Mouse (Mus musculus) forebrain, embryonic 10.5 days (tissue): Measurements from ENCODE around the gene Itgb8. TPM values are rescaled to one million over a fixed set of nuclear protein-coding genes. Genes with fewer than 3 reads are reported as not detected.

ENCODE experiments used
- DNase-seq: peaks from one replicate; pipeline ENCODE4 v3.0.0-alpha.2; 2017; ENCODE audit warnings: low spot score; ENCODE audit errors: extremely low spot score
- H3K27ac ChIP-seq: fragments of 300-500 bp; sonication (generic); 2 replicates; pipeline ENCODE4 v1.5.1; 2016; ENCODE audit warnings: mild to moderate bottlenecking
- H3K27me3 ChIP-seq: fragments of 300-500 bp; sonication (generic); 2 replicates; pipeline ENCODE4 v1.6.1; 2016; ENCODE audit warnings: mild to moderate bottlenecking; ENCODE audit not compliant: poor library complexity, severe bottlenecking
- H3K36me3 ChIP-seq: fragments of 300-500 bp; sonication (generic); replicated peaks from 2 replicates; pipeline ENCODE4 v1.6.1; 2016; ENCODE audit warnings: mild to moderate bottlenecking, moderate library complexity
- H3K4me1 ChIP-seq: fragments of 300-500 bp; sonication (generic); 2 replicates; pipeline ENCODE4 v1.6.1; 2016
- H3K4me3 ChIP-seq: fragments of 300-500 bp; sonication (generic); 2 replicates; pipeline ENCODE4 v1.5.1; 2016; ENCODE audit warnings: mild to moderate bottlenecking, moderate library complexity
- H3K9me3 ChIP-seq: fragments of 300-500 bp; sonication (generic); 2 replicates; pipeline ENCODE4 v1.6.1; 2016; ENCODE audit warnings: mild to moderate bottlenecking, moderate library complexity
- WGBS: fragments of 180-500 bp; shearing (Covaris S2); methylation state at CpG from one replicate; pipeline ENCODE4 v1.1.7; 2016; 5-methylcytosine and 5-hydroxymethylcytosine counted together
- polyA plus RNA-seq: library from polyadenylated mRNA; unstranded; fragments of >200 nt; fragmentation: Nextera tagmentation; extraction: Ambion mirVana; gene quantifications from 2 replicates; pipeline ENCODE4 v1.2.1, GENCODE M21; 2016

The Itgb8 gene
- polyA plus RNA-seq, 1 experiment from 2014 or later: 13.0 TPM

- Histone ChIP-seq H3K9me3 (no peaks in the 10 kb centered on the region), H3K4me1 (peaks cover 15% of the 10 kb centered on the region), H3K27me3 (no peaks in the 10 kb centered on the region), H3K4me3 (no peak overlapping the region), H3K36me3 (peaks cover 9% of the 10 kb centered on the region), H3K27ac (no peak overlapping the region)
- DNase-seq: no peak
Measured at GRCm38 (mm10) chr12:119230444-119230843, 8.2 kb downstream of the Itgb8 start.

- Histone ChIP-seq H3K27ac (no peak overlapping the region), H3K4me3 (no peak overlapping the region), H3K4me1 (peaks cover 7% of the 10 kb centered on the region), H3K36me3 (peaks cover 9% of the 10 kb centered on the region), H3K9me3 (no peaks in the 10 kb centered on the region), H3K27me3 (no peaks in the 10 kb centered on the region)
- WGBS: 86% methylated on average over 2 of the region's 2 CpGs
- DNase-seq: no peak
Measured at GRCm38 (mm10) chr12:119229601-119230000, 9.0 kb downstream of the Itgb8 start.

- H3K36me3 ChIP-seq: peaks cover 16% of the 10 kb centered on the region
- no peak overlapping the region for H3K27ac ChIP-seq
- no peak for DNase-seq
- no peak overlapping the region for H3K4me3 ChIP-seq
- no peaks in the 10 kb centered on the region for H3K27me3 ChIP-seq
- no peaks in the 10 kb centered on the region for H3K9me3 ChIP-seq
- WGBS: 72% methylated on average over 1 of the region's 1 CpGs
- no peaks in the 10 kb centered on the region for H3K4me1 ChIP-seq
Measured at GRCm38 (mm10) chr12:119227898-119228297, 10.7 kb downstream of the Itgb8 start.

- no peak overlapping the region for H3K4me3 ChIP-seq
- DNase-seq: no peak
- no peaks in the 10 kb centered on the region for H3K4me1 ChIP-seq
- no peaks in the 10 kb centered on the region for H3K9me3 ChIP-seq
- no peaks in the 10 kb centered on the region for H3K27me3 ChIP-seq
- peaks cover 13% of the 10 kb centered on the region for H3K36me3 ChIP-seq
- no peak overlapping the region for H3K27ac ChIP-seq
Measured at GRCm38 (mm10) chr12:119224699-119225098, 13.9 kb downstream of the Itgb8 start.

- Histone ChIP-seq H3K9me3 (no peaks in the 10 kb centered on the region), H3K36me3 (peaks cover 13% of the 10 kb centered on the region), H3K4me1 (peaks cover 6% of the 10 kb centered on the region), H3K27ac (no peak overlapping the region), H3K27me3 (no peaks in the 10 kb centered on the region), H3K4me3 (no peak overlapping the region)
- no peak for DNase-seq
- WGBS: 91% methylated on average over 1 of the region's 1 CpGs
Measured at GRCm38 (mm10) chr12:119219409-119219808, 19.2 kb downstream of the Itgb8 start.

GRCm38 (mm10) chr12:119217700-119218265, 20.8 kb downstream of the Itgb8 start:
- Histone ChIP-seq H3K4me1 (peaks cover 6% of the 10 kb centered on the region), H3K36me3 (peaks cover 6% of the 10 kb centered on the region; the same call in 1 of the 2 replicates), H3K27me3 (no peaks in the 10 kb centered on the region), H3K9me3 (no peaks in the 10 kb centered on the region), H3K27ac (no peak overlapping the region), H3K4me3 (no peak overlapping the region)
- no peak for DNase-seq

- H3K4me1 ChIP-seq: peaks cover 6% of the 10 kb centered on the region
- no peaks in the 10 kb centered on the region for H3K36me3 ChIP-seq
- DNase-seq: no peak
- no peaks in the 10 kb centered on the region for H3K27me3 ChIP-seq
- no peaks in the 10 kb centered on the region for H3K9me3 ChIP-seq
- H3K4me3 ChIP-seq: no peak overlapping the region
- no peak overlapping the region for H3K27ac ChIP-seq
- 94% methylated on average over 3 of the region's 3 CpGs for WGBS
Measured at GRCm38 (mm10) chr12:119215225-119215624, 23.4 kb downstream of the Itgb8 start.

GRCm38 (mm10) chr12:119211533-119211932, 27.1 kb downstream of the Itgb8 start:
- H3K36me3 ChIP-seq: peaks cover 10% of the 10 kb centered on the region
- H3K4me3 ChIP-seq: no peak overlapping the region
- no peaks in the 10 kb centered on the region for H3K4me1 ChIP-seq
- no peak for DNase-seq
- no peaks in the 10 kb centered on the region for H3K27me3 ChIP-seq
- 69% methylated on average over 2 of the region's 2 CpGs for WGBS
- no peak overlapping the region for H3K27ac ChIP-seq
- H3K9me3 ChIP-seq: no peaks in the 10 kb centered on the region

GRCm38 (mm10) chr12:119210590-119210989, 28.0 kb downstream of the Itgb8 start:
- no peak for DNase-seq
- Histone ChIP-seq H3K4me1 (no peaks in the 10 kb centered on the region), H3K27me3 (no peaks in the 10 kb centered on the region), H3K4me3 (no peak overlapping the region), H3K9me3 (no peaks in the 10 kb centered on the region), H3K36me3 (peaks cover 16% of the 10 kb centered on the region), H3K27ac (no peak overlapping the region)
- WGBS: 90% methylated on average over 2 of the region's 2 CpGs

GRCm38 (mm10) chr12:119210073-119210425, 28.6 kb downstream of the Itgb8 start:
- Histone ChIP-seq H3K36me3 (peaks cover 16% of the 10 kb centered on the region), H3K4me3 (no peak overlapping the region), H3K4me1 (no peaks in the 10 kb centered on the region), H3K27me3 (no peaks in the 10 kb centered on the region), H3K9me3 (no peaks in the 10 kb centered on the region), H3K27ac (no peak overlapping the region)
- DNase-seq: no peak
- WGBS: 89% methylated on average over 1 of the region's 1 CpGs

- WGBS: 90% methylated on average over 2 of the region's 2 CpGs
- no peaks in the 10 kb centered on the region for H3K9me3 ChIP-seq
- no peaks in the 10 kb centered on the region for H3K27me3 ChIP-seq
- H3K4me3 ChIP-seq: no peak overlapping the region
- no peak for DNase-seq
- H3K27ac ChIP-seq: no peak overlapping the region
- H3K36me3 ChIP-seq: peaks cover 16% of the 10 kb centered on the region
- no peaks in the 10 kb centered on the region for H3K4me1 ChIP-seq
Measured at GRCm38 (mm10) chr12:119209384-119210072, 29.1 kb downstream of the Itgb8 start.

- WGBS: 80% methylated on average over 1 of the region's 1 CpGs
- no peak for DNase-seq
- H3K36me3 ChIP-seq: peaks cover 20% of the 10 kb centered on the region
- no peaks in the 10 kb centered on the region for H3K9me3 ChIP-seq
- no peak overlapping the region for H3K4me3 ChIP-seq
- no peak overlapping the region for H3K27ac ChIP-seq
- H3K27me3 ChIP-seq: no peaks in the 10 kb centered on the region
- H3K4me1 ChIP-seq: no peaks in the 10 kb centered on the region
Measured at GRCm38 (mm10) chr12:119207464-119207801, 31.2 kb downstream of the Itgb8 start.

GRCm38 (mm10) chr12:119206711-119207463, 31.7 kb downstream of the Itgb8 start:
- H3K27me3 ChIP-seq: no peaks in the 10 kb centered on the region
- DNase-seq: no peak
- 90% methylated on average over 6 of the region's 6 CpGs for WGBS

More at GRCm38 (mm10) chr12:119206711-119207463, 31.7 kb downstream of the Itgb8 start:
- H3K9me3 ChIP-seq: no peaks in the 10 kb centered on the region
- H3K27ac ChIP-seq: no peak overlapping the region
- no peak overlapping the region for H3K4me3 ChIP-seq
- H3K36me3 ChIP-seq: peaks cover 25% of the 10 kb centered on the region
- no peaks in the 10 kb centered on the region for H3K4me1 ChIP-seq
